Mouse (Mus musculus): ENCODE measurements around the gene Hspg2. TPM values are rescaled to one million over a fixed set of nuclear protein-coding genes. Genes with fewer than 3 reads are reported as not detected.
A peak's percentile ranks its signal among the peaks of the same experiment; 100 is the strongest.

Gene Hspg2
- polyA plus RNA-seq, 1 experiment: 34.7 TPM

GRCm38 (mm10) chr4:137493187-137493586 lies 24.6 kb downstream of the Hspg2 start:
- Histone ChIP-seq H3K4me1 (ENCODE audit: control insufficient read depth, insufficient read depth, low read length) (peaks cover 17% of the 10 kb centered on the region), H3K36me3 (ENCODE audit: control insufficient read depth, insufficient read depth, low read length) (no peaks in the 10 kb centered on the region), H3K27ac (ENCODE audit: insufficient read depth, low read depth, low read length) (no peak overlapping the region), H3K4me3 (ENCODE audit: insufficient read depth, low read depth, low read length) (no peak overlapping the region), H3K27me3 (replicated peaks; ENCODE audit: control insufficient read depth, insufficient read depth, low read length) (no peaks in the 10 kb centered on the region)
- WGBS: 92% methylated on average over 4 of the region's 4 CpGs
- DNase-seq: no peak
- no peak for TF ChIP-seq CTCF (conservative IDR thresholded peaks at IDR 0.05; ENCODE audit: insufficient read depth, insufficient read length, low read depth, low read length)
- TF ChIP-seq POLR2A (IDR thresholded peaks at IDR 0.05; ENCODE audit: low read depth, low read length): no peak

- Histone ChIP-seq H3K4me1 (ENCODE audit: control insufficient read depth, insufficient read depth, low read length) (peaks cover 25% of the 10 kb centered on the region), H3K36me3 (ENCODE audit: control insufficient read depth, insufficient read depth, low read length) (no peaks in the 10 kb centered on the region), H3K4me3 (ENCODE audit: insufficient read depth, low read depth, low read length) (no peak overlapping the region), H3K27me3 (replicated peaks; ENCODE audit: control insufficient read depth, insufficient read depth, low read length) (no peaks in the 10 kb centered on the region), H3K27ac (ENCODE audit: insufficient read depth, low read depth, low read length) (peak overlapping the region; percentile 6; the same call in 1 of the 2 replicates)
- 18% methylated on average over 19 of the region's 19 CpGs for WGBS
- peak; percentile 43 for DNase-seq
- TF ChIP-seq CTCF (conservative IDR thresholded peaks at IDR 0.05; ENCODE audit: insufficient read depth, insufficient read length, low read depth, low read length): no peak
- no peak for TF ChIP-seq POLR2A (IDR thresholded peaks at IDR 0.05; ENCODE audit: low read depth, low read length)
These were observed 26.4 kb downstream of the Hspg2 start for GRCm38 (mm10) chr4:137494751-137495500.

GRCm38 (mm10) chr4:137495501-137496100 lies 27.0 kb downstream of the Hspg2 start:
- 65% methylated on average over 6 of the region's 6 CpGs for WGBS
- peaks cover 25% of the 10 kb centered on the region for H3K4me1 ChIP-seq (ENCODE audit: control insufficient read depth, insufficient read depth, low read length)

GRCm38 (mm10) chr4:137497367-137497766 lies 28.8 kb downstream of the Hspg2 start:
- H3K4me1 ChIP-seq (ENCODE audit: control insufficient read depth, insufficient read depth, low read length): peaks cover 25% of the 10 kb centered on the region
- H3K4me3 ChIP-seq (ENCODE audit: insufficient read depth, low read depth, low read length): no peak overlapping the region
- DNase-seq: peak; percentile 86
- TF ChIP-seq CTCF (conservative IDR thresholded peaks at IDR 0.05; ENCODE audit: insufficient read depth, insufficient read length, low read depth, low read length): no peak
- no peak for TF ChIP-seq POLR2A (IDR thresholded peaks at IDR 0.05; ENCODE audit: low read depth, low read length)
- H3K36me3 ChIP-seq (ENCODE audit: control insufficient read depth, insufficient read depth, low read length): no peaks in the 10 kb centered on the region
- WGBS: 31% methylated on average over 5 of the region's 5 CpGs
- H3K27ac ChIP-seq (ENCODE audit: insufficient read depth, low read depth, low read length): peak overlapping the region; percentile 85
- no peaks in the 10 kb centered on the region for H3K27me3 ChIP-seq (replicated peaks; ENCODE audit: control insufficient read depth, insufficient read depth, low read length)

More at GRCm38 (mm10) chr4:137495501-137496100, 27.0 kb downstream of the Hspg2 start:
- no peaks in the 10 kb centered on the region for H3K36me3 ChIP-seq (ENCODE audit: control insufficient read depth, insufficient read depth, low read length)
- H3K27me3 ChIP-seq (replicated peaks; ENCODE audit: control insufficient read depth, insufficient read depth, low read length): no peaks in the 10 kb centered on the region
- H3K4me3 ChIP-seq (ENCODE audit: insufficient read depth, low read depth, low read length): no peak overlapping the region
- TF ChIP-seq POLR2A (IDR thresholded peaks at IDR 0.05; ENCODE audit: low read depth, low read length) (no peak), CTCF (conservative IDR thresholded peaks at IDR 0.05; ENCODE audit: insufficient read depth, insufficient read length, low read depth, low read length) (no peak)
- no peak overlapping the region; the same call in 1 of the 2 replicates for H3K27ac ChIP-seq (ENCODE audit: insufficient read depth, low read depth, low read length)
- DNase-seq: no peak

GRCm38 (mm10) chr4:137497892-137498722 lies 29.5 kb downstream of the Hspg2 start:
- Histone ChIP-seq H3K4me3 (ENCODE audit: insufficient read depth, low read depth, low read length) (no peak overlapping the region), H3K4me1 (ENCODE audit: control insufficient read depth, insufficient read depth, low read length) (peaks cover 25% of the 10 kb centered on the region), H3K36me3 (ENCODE audit: control insufficient read depth, insufficient read depth, low read length) (no peaks in the 10 kb centered on the region), H3K27me3 (replicated peaks; ENCODE audit: control insufficient read depth, insufficient read depth, low read length) (no peaks in the 10 kb centered on the region), H3K27ac (ENCODE audit: insufficient read depth, low read depth, low read length) (peak overlapping the region; percentile 85)
- 46% methylated on average over 9 of the region's 9 CpGs for WGBS
- peak; percentile 87 for DNase-seq
- no peak for TF ChIP-seq CTCF (conservative IDR thresholded peaks at IDR 0.05; ENCODE audit: insufficient read depth, insufficient read length, low read depth, low read length)
- no peak for TF ChIP-seq POLR2A (IDR thresholded peaks at IDR 0.05; ENCODE audit: low read depth, low read length)

GRCm38 (mm10) chr4:137498882-137499583 lies 30.5 kb downstream of the Hspg2 start:
- Histone ChIP-seq H3K4me3 (ENCODE audit: insufficient read depth, low read depth, low read length) (no peak overlapping the region), H3K36me3 (ENCODE audit: control insufficient read depth, insufficient read depth, low read length) (no peaks in the 10 kb centered on the region), H3K4me1 (ENCODE audit: control insufficient read depth, insufficient read depth, low read length) (peaks cover 25% of the 10 kb centered on the region), H3K27me3 (replicated peaks; ENCODE audit: control insufficient read depth, insufficient read depth, low read length) (no peaks in the 10 kb centered on the region), H3K27ac (ENCODE audit: insufficient read depth, low read depth, low read length) (peak overlapping the region; percentile 77)
- no peak for TF ChIP-seq POLR2A (IDR thresholded peaks at IDR 0.05; ENCODE audit: low read depth, low read length)
- WGBS: 74% methylated on average over 9 of the region's 9 CpGs
- DNase-seq: no peak
